Mouse (Mus musculus) kidney, postnatal 10 days (tissue): Measurements from ENCODE around the gene Arl16.
A peak's percentile ranks its signal among the peaks of the same experiment; 100 is the strongest.

Experiments used
- DNase-seq: peaks from one replicate; pipeline ENCODE4 v3.0.0; 2021; ENCODE audit warnings: mixed read lengths

Arl16 gene

GRCm38 (mm10) chr11:120491317-120492023 lies 24.1 kb upstream of the Arl16 start, which contains the start of gene Slc25a10:
Gene Slc25a10 (plus strand): TSS chr11:120491840.
- DNase-seq = peak; percentile 95

- DNase-seq = peak; percentile 17
Observed at GRCm38 (mm10) chr11:120490291-120491046, 23.1 kb upstream of the Arl16 start.

- DNase-seq = peak; percentile 80
Observed at GRCm38 (mm10) chr11:120489054-120489761, 21.8 kb upstream of the Arl16 start.

GRCm38 (mm10) chr11:120488516-120488915 lies 21.1 kb upstream of the Arl16 start:
- DNase-seq = no peak

- peak; percentile 33 for DNase-seq
Observed at GRCm38 (mm10) chr11:120485251-120485650, 17.8 kb upstream of the Arl16 start.

- DNase-seq = peak; percentile 94
Observed at GRCm38 (mm10) chr11:120484265-120484981, 17.0 kb upstream of the Arl16 start, which contains the start of gene Mrpl12. Gene Mrpl12 (plus strand): TSS chr11:120484613.

- no peak for DNase-seq
Observed at GRCm38 (mm10) chr11:120483448-120483934, 16.1 kb upstream of the Arl16 start.

- DNase-seq = no peak
Observed at GRCm38 (mm10) chr11:120472052-120472451, 4.6 kb upstream of the Arl16 start.

GRCm38 (mm10) chr11:120467736-120468092 lies 307 bp upstream of the Arl16 start:
- DNase-seq = no peak

- no peak for DNase-seq
Observed at GRCm38 (mm10) chr11:120465521-120465920, 1.9 kb downstream of the Arl16 start.

- DNase-seq = no peak
Observed at GRCm38 (mm10) chr11:120464365-120464764, 3.0 kb downstream of the Arl16 start.

GRCm38 (mm10) chr11:120463536-120463935 lies 3.9 kb downstream of the Arl16 start:
- DNase-seq = no peak

GRCm38 (mm10) chr11:120458847-120459597 lies 8.4 kb downstream of the Arl16 start:
- no peak for DNase-seq

- peak; percentile 88 for DNase-seq
Observed at GRCm38 (mm10) chr11:120457772-120458751, 9.3 kb downstream of the Arl16 start, which contains the start of the genes Oxld1 and Ccdc137. Gene Oxld1 (minus strand): TSS chr11:120458068. Gene Ccdc137 (plus strand): TSS chr11:120458115.

GRCm38 (mm10) chr11:120457370-120457769 lies 10.0 kb downstream of the Arl16 start:
- no peak for DNase-seq

- no peak for DNase-seq
Observed at GRCm38 (mm10) chr11:120455413-120455812, 12.0 kb downstream of the Arl16 start.

GRCm38 (mm10) chr11:120454965-120455364 lies 12.4 kb downstream of the Arl16 start:
- DNase-seq = no peak

GRCm38 (mm10) chr11:120453306-120453705 lies 14.1 kb downstream of the Arl16 start, which contains the start of gene Pde6g:
Gene Pde6g (minus strand): TSS chr11:120453500.
- DNase-seq = no peak

GRCm38 (mm10) chr11:120452246-120452645 lies 15.2 kb downstream of the Arl16 start:
- no peak for DNase-seq

- no peak for DNase-seq
Observed at GRCm38 (mm10) chr11:120447179-120447578, 20.2 kb downstream of the Arl16 start.
